Mouse (Mus musculus): ENCODE measurements at regions not wholly inside any gene's neighbourhood (a gene's known extent, or its start where the extent isn't known, plus 50 kb on each side); places are given as distances from the start of the nearest gene placed in this dataset.

DNA sequence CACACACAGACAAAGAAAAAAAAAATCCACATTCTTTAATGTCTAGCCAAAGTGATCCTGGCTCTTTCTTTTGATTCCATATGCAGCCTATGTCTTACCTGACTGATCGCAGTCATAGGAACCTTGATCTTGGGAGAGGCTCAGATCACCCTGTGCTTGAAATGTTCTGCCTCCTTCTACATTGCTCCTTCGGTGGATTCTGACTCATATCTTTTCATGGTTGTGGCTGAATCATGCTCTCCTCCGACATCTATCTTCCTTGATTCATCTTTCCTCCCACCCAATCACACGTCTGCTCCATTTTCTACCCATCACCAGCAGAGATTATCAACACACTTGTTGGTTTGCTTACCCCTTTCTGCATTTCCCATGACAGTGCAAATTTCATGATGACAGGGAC is 132.0 kb downstream of the Gm11146 start:
- Histone ChIP-seq H3K4me2 (ENCODE audit: low read depth, low read length) (no peak overlapping the region), H3K36me3 (ENCODE audit: control insufficient read depth, insufficient read depth) (no peaks in the 10 kb centered on the region), H3K9me3 (replicated peaks; ENCODE audit: control insufficient read depth, low read length) (no peaks in the 10 kb centered on the region), H3K9ac (ENCODE audit: low read length) (no peak overlapping the region), H3K4me1 (ENCODE audit: control insufficient read depth, insufficient read depth, low read length) (no peaks in the 10 kb centered on the region), H3K27ac (ENCODE audit: low read length) (no peak overlapping the region), H3K4me3 (ENCODE audit: low read length) (no peak overlapping the region), H3K27me3 (ENCODE audit: control insufficient read depth, insufficient read depth, low read length) (no peaks in the 10 kb centered on the region)
- ATAC-seq (replicated peaks; ENCODE audit: extremely low read depth, insufficient read depth, low FRiP score), result no peak
- WGBS, result 82% methylated on average over 4 of the region's 4 CpGs

GRCm38 (mm10) chr16:77469328-77469875 is 132.5 kb downstream of the Gm11146 start:
- no peak overlapping the region for H3K9ac ChIP-seq (ENCODE audit: low read length)
- H3K27ac ChIP-seq (ENCODE audit: low read length), result no peak overlapping the region
- H3K4me3 ChIP-seq (ENCODE audit: low read length), result no peak overlapping the region
- 81% methylated on average over 6 of the region's 6 CpGs for WGBS
- ATAC-seq (replicated peaks; ENCODE audit: extremely low read depth, insufficient read depth, low FRiP score), result no peak
- no peaks in the 10 kb centered on the region for H3K4me1 ChIP-seq (ENCODE audit: control insufficient read depth, insufficient read depth, low read length)
- no peaks in the 10 kb centered on the region for H3K27me3 ChIP-seq (ENCODE audit: control insufficient read depth, insufficient read depth, low read length)
- no peak overlapping the region for H3K4me2 ChIP-seq (ENCODE audit: low read depth, low read length)
- H3K9me3 ChIP-seq (replicated peaks; ENCODE audit: control insufficient read depth, low read length), result no peaks in the 10 kb centered on the region
- H3K36me3 ChIP-seq (ENCODE audit: control insufficient read depth, insufficient read depth), result no peaks in the 10 kb centered on the region

GRCm38 (mm10) chr16:77467216-77467615 is 134.7 kb downstream of the Gm11146 start:
- Histone ChIP-seq H3K27ac (ENCODE audit: low read length) (no peak overlapping the region), H3K4me2 (ENCODE audit: low read depth, low read length) (no peak overlapping the region), H3K9me3 (replicated peaks; ENCODE audit: control insufficient read depth, low read length) (no peaks in the 10 kb centered on the region), H3K36me3 (ENCODE audit: control insufficient read depth, insufficient read depth) (no peaks in the 10 kb centered on the region), H3K4me3 (ENCODE audit: low read length) (no peak overlapping the region), H3K27me3 (ENCODE audit: control insufficient read depth, insufficient read depth, low read length) (no peaks in the 10 kb centered on the region), H3K4me1 (ENCODE audit: control insufficient read depth, insufficient read depth, low read length) (no peaks in the 10 kb centered on the region), H3K9ac (ENCODE audit: low read length) (no peak overlapping the region)
- WGBS, result 83% methylated on average over 12 of the region's 12 CpGs
- ATAC-seq (replicated peaks; ENCODE audit: extremely low read depth, insufficient read depth, low FRiP score), result no peak

DNA sequence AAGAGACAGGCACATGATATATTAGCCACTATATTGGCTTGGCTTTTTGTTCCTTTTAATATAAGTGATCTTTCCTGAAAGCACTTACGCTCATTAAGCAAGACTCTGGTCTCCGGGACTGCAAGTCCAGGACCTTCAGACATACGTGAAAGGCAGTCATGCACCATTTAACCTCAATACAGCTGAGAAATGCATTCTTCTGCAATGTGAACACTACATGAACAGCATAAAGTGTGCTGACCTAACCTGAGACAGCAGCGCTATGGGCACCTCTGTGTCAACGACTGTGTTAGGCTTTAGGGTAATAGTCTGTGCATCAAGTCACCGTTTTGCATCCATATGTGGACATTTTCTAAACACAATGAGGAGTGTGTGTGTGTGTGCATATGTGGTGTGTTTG is 137.3 kb downstream of the Gm11146 start:
- WGBS, result 89% methylated on average over 6 of the region's 6 CpGs
- H3K27me3 ChIP-seq (ENCODE audit: control insufficient read depth, insufficient read depth, low read length), result no peaks in the 10 kb centered on the region
- H3K4me3 ChIP-seq (ENCODE audit: low read length), result no peak overlapping the region
- no peak overlapping the region for H3K27ac ChIP-seq (ENCODE audit: low read length)
- no peaks in the 10 kb centered on the region for H3K36me3 ChIP-seq (ENCODE audit: control insufficient read depth, insufficient read depth)
- ATAC-seq (replicated peaks; ENCODE audit: extremely low read depth, insufficient read depth, low FRiP score), result no peak
- no peaks in the 10 kb centered on the region for H3K9me3 ChIP-seq (replicated peaks; ENCODE audit: control insufficient read depth, low read length)
- H3K9ac ChIP-seq (ENCODE audit: low read length), result no peak overlapping the region
- 0 out of 2 replicates have a peak, but pooled peaks cover 3% of the 10 kb centered on the region for H3K4me1 ChIP-seq (ENCODE audit: control insufficient read depth, insufficient read depth, low read length)
- H3K4me2 ChIP-seq (ENCODE audit: low read depth, low read length), result no peak overlapping the region

DNA sequence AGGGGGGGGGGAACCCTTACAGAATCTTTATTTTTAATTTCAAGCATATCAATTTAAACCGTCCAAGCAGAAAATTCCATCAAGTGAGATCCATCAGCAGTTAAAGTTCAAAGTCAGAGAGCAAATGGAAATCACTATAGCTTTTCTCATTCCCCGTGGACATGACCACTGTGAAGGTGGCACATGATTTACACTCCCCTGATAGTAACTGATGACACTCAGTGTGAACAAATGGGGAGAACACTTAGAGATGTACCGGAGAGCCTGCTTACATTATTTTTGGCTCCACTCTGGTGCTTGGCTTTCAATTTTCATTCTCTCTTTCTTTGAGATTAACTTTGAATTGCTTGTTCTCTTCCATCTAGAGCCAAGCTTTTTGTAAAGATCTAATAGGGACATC is 140.0 kb downstream of the Gm11146 start:
- no peak for ATAC-seq (replicated peaks; ENCODE audit: extremely low read depth, insufficient read depth, low FRiP score)
- 0 out of 2 replicates have a peak, but pooled peaks cover 3% of the 10 kb centered on the region for H3K4me1 ChIP-seq (ENCODE audit: control insufficient read depth, insufficient read depth, low read length)
- WGBS, result 57% methylated on average over 3 of the region's 3 CpGs
- no peaks in the 10 kb centered on the region for H3K36me3 ChIP-seq (ENCODE audit: control insufficient read depth, insufficient read depth)
- no peaks in the 10 kb centered on the region for H3K9me3 ChIP-seq (replicated peaks; ENCODE audit: control insufficient read depth, low read length)
- H3K4me3 ChIP-seq (ENCODE audit: low read length), result no peak overlapping the region
- H3K27me3 ChIP-seq (ENCODE audit: control insufficient read depth, insufficient read depth, low read length), result no peaks in the 10 kb centered on the region
- no peak overlapping the region for H3K4me2 ChIP-seq (ENCODE audit: low read depth, low read length)
- no peak overlapping the region for H3K9ac ChIP-seq (ENCODE audit: low read length)
- H3K27ac ChIP-seq (ENCODE audit: low read length), result no peak overlapping the region

- Histone ChIP-seq H3K36me3 (ENCODE audit: control insufficient read depth, insufficient read depth) (no peaks in the 10 kb centered on the region), H3K27me3 (ENCODE audit: control insufficient read depth, insufficient read depth, low read length) (no peaks in the 10 kb centered on the region), H3K4me1 (ENCODE audit: control insufficient read depth, insufficient read depth, low read length) (0 out of 2 replicates have a peak, but pooled peaks cover 3% of the 10 kb centered on the region), H3K9me3 (replicated peaks; ENCODE audit: control insufficient read depth, low read length) (no peaks in the 10 kb centered on the region), H3K9ac (ENCODE audit: low read length) (no peak overlapping the region), H3K4me2 (ENCODE audit: low read depth, low read length) (no peak overlapping the region), H3K4me3 (ENCODE audit: low read length) (no peak overlapping the region), H3K27ac (ENCODE audit: low read length) (no peak overlapping the region)
- 83% methylated on average over 1 of the region's 1 CpGs for WGBS
- ATAC-seq (replicated peaks; ENCODE audit: extremely low read depth, insufficient read depth, low FRiP score), result no peak
Observed at GRCm38 (mm10) chr16:77461459-77461858, 140.4 kb downstream of the Gm11146 start.

- no peaks in the 10 kb centered on the region for H3K27me3 ChIP-seq (ENCODE audit: control insufficient read depth, insufficient read depth, low read length)
- no peaks in the 10 kb centered on the region for H3K36me3 ChIP-seq (ENCODE audit: control insufficient read depth, insufficient read depth)
- ATAC-seq (replicated peaks; ENCODE audit: extremely low read depth, insufficient read depth, low FRiP score), result no peak
- H3K27ac ChIP-seq (ENCODE audit: low read length), result no peak overlapping the region
- 0 out of 2 replicates have a peak, but pooled peaks cover 3% of the 10 kb centered on the region for H3K4me1 ChIP-seq (ENCODE audit: control insufficient read depth, insufficient read depth, low read length)
- no peaks in the 10 kb centered on the region for H3K9me3 ChIP-seq (replicated peaks; ENCODE audit: control insufficient read depth, low read length)
- no peak overlapping the region for H3K9ac ChIP-seq (ENCODE audit: low read length)
- H3K4me2 ChIP-seq (ENCODE audit: low read depth, low read length), result no peak overlapping the region
- WGBS, result 53% methylated on average over 2 of the region's 2 CpGs
- H3K4me3 ChIP-seq (ENCODE audit: low read length), result no peak overlapping the region
Observed at GRCm38 (mm10) chr16:77459651-77460050, 142.2 kb downstream of the Gm11146 start.

- 90% methylated on average over 6 of the region's 6 CpGs for WGBS
- Histone ChIP-seq H3K9me3 (replicated peaks; ENCODE audit: control insufficient read depth, low read length) (no peaks in the 10 kb centered on the region), H3K4me3 (ENCODE audit: low read length) (no peak overlapping the region), H3K27me3 (ENCODE audit: control insufficient read depth, insufficient read depth, low read length) (no peaks in the 10 kb centered on the region), H3K9ac (ENCODE audit: low read length) (no peak overlapping the region), H3K27ac (ENCODE audit: low read length) (no peak overlapping the region), H3K4me2 (ENCODE audit: low read depth, low read length) (no peak overlapping the region), H3K36me3 (ENCODE audit: control insufficient read depth, insufficient read depth) (no peaks in the 10 kb centered on the region), H3K4me1 (ENCODE audit: control insufficient read depth, insufficient read depth, low read length) (peaks cover 8% of the 10 kb centered on the region)
- no peak for ATAC-seq (replicated peaks; ENCODE audit: extremely low read depth, insufficient read depth, low FRiP score)
Observed at GRCm38 (mm10) chr16:77444647-77445046, 157.2 kb downstream of the Gm11146 start.

GRCm38 (mm10) chr16:77444006-77444405 is 157.9 kb downstream of the Gm11146 start:
- ATAC-seq (replicated peaks; ENCODE audit: extremely low read depth, insufficient read depth, low FRiP score), result 0 out of 2 replicates have a peak, but pooled peaks have one; percentile 72
- H3K9me3 ChIP-seq (replicated peaks; ENCODE audit: control insufficient read depth, low read length), result no peaks in the 10 kb centered on the region
- no peak overlapping the region for H3K27ac ChIP-seq (ENCODE audit: low read length)
- no peak overlapping the region for H3K4me2 ChIP-seq (ENCODE audit: low read depth, low read length)
- H3K9ac ChIP-seq (ENCODE audit: low read length), result no peak overlapping the region
- H3K4me1 ChIP-seq (ENCODE audit: control insufficient read depth, insufficient read depth, low read length), result peaks cover 8% of the 10 kb centered on the region
- no peaks in the 10 kb centered on the region for H3K36me3 ChIP-seq (ENCODE audit: control insufficient read depth, insufficient read depth)
- WGBS, result 26% methylated on average over 4 of the region's 4 CpGs
- H3K4me3 ChIP-seq (ENCODE audit: low read length), result no peak overlapping the region
- no peaks in the 10 kb centered on the region for H3K27me3 ChIP-seq (ENCODE audit: control insufficient read depth, insufficient read depth, low read length)
